Mouse (Mus musculus): ENCODE results near the gene Gm11634. TPM values are rescaled to one million over a fixed set of nuclear protein-coding genes. Genes with fewer than 3 reads are reported as not detected.

Gene Gm11634
- total RNA-seq, 1 experiment = not detected

DNA sequence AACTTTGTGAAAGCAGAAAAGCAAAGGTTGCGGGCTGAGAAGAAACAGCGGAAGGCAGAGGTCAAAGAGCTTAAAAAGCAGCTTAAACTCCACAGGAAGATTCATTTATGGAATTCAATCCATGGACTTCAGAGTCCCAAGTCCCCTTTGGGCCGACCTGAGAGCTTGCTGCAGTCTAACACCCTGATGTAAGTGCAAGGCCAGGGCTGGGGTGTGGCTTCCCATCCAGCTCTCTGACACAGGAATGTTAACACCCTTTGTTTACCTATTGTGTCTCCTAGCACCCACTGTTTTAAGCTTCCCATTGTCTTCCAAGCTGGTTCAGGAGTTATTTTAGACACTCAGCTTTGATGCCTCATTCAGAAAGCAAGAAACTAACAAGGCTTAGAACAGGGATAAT, 30.6 kb downstream of the Gm11634 start:
- H3K27ac ChIP-seq (ENCODE audit: insufficient read depth, low read depth, low read length, poor library complexity, severe bottlenecking) = no peak overlapping the region; the same call in 1 of the 2 replicates
- in situ Hi-C loops (cut with MboI; ENCODE audit: low sequenced_read_pairs in 2 of 2, unreplicated experiment in 2 of 2) = no loop called here
- H3K9me3 ChIP-seq (ENCODE audit: control insufficient read depth, insufficient read depth, low read depth, low read length) = no peaks in the 10 kb centered on the region
- no peak overlapping the region for H3K9ac ChIP-seq (ENCODE audit: insufficient read depth, low read depth, low read length, poor library complexity, severe bottlenecking)
- H3K4me3 ChIP-seq (ENCODE audit: insufficient read depth in 1 of 2, low read depth in 1 of 2, low read length in 2 of 2, poor library complexity in 1 of 2, severe bottlenecking in 1 of 2) = no peak overlapping the region
- H3K36me3 ChIP-seq (ENCODE audit: control insufficient read depth, insufficient read depth, low read length, poor library complexity, severe bottlenecking) = peaks cover 55% of the 10 kb centered on the region
- peaks cover 2 to 3% of the 10 kb centered on the region in 2 experiments; a peak in 2 of 4 replicates for H3K4me1 ChIP-seq (ENCODE audit: control insufficient read depth in 2 of 2, insufficient read depth in 2 of 2, low read length in 2 of 2, poor library complexity in 1 of 2)
- TF ChIP-seq ZC3H11A (IDR thresholded peaks at IDR 0.05; ENCODE audit: borderline replicate concordance, low read depth, low read length) (no peak), HCFC1 (IDR thresholded peaks at IDR 0.05; ENCODE audit: borderline replicate concordance, insufficient read depth, low read length) (no peak), MAFK (IDR thresholded peaks at IDR 0.05; ENCODE audit: insufficient read depth, low read depth, low read length) (no peak), ZNF384 (IDR thresholded peaks at IDR 0.05; ENCODE audit: low read depth, low read length) (no peak), CHD2 (IDR thresholded peaks at IDR 0.05; ENCODE audit: low read depth, low read length) (no peak)
- DNase-seq (ENCODE audit: low read depth, low spot score) = peak; percentile 60

DNA sequence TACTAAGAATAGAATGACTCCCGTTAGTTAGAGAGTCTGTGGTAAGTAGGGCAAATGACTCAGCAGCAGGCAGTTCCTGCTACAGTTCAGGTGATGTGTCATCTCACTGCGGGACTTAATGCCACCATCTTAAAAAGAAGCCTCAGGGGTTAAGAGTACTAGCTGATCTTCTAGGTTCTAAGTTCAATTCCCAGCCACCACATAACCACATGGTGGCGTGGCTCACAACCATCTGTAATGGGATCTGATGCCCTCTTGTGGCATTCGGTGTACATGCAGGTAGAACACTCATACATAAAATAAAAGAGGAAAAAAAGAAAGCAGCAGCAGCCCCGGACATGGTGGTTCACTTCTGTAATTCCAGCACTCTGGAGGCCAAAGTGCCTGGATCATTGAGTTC, 36.7 kb downstream of the Gm11634 start:
- peak; percentile 75 for DNase-seq (ENCODE audit: low read depth, low spot score)
- peaks cover 25% of the 10 kb centered on the region for H3K36me3 ChIP-seq (ENCODE audit: control insufficient read depth, insufficient read depth, low read length, poor library complexity, severe bottlenecking)
- H3K9me3 ChIP-seq (ENCODE audit: control insufficient read depth, insufficient read depth, low read depth, low read length) = no peaks in the 10 kb centered on the region
- no peak overlapping the region for H3K9ac ChIP-seq (ENCODE audit: insufficient read depth, low read depth, low read length, poor library complexity, severe bottlenecking)
- no peak overlapping the region for H3K27ac ChIP-seq (ENCODE audit: insufficient read depth, low read depth, low read length, poor library complexity, severe bottlenecking)
- H3K4me3 ChIP-seq (ENCODE audit: insufficient read depth in 1 of 2, low read depth in 1 of 2, low read length in 2 of 2, poor library complexity in 1 of 2, severe bottlenecking in 1 of 2) = no peak overlapping the region
- TF ChIP-seq ZNF384 (IDR thresholded peaks at IDR 0.05; ENCODE audit: low read depth, low read length) = peak; percentile 73; the same call in 1 of the 2 replicates
- peak; percentile 55; the same call in 1 of the 2 replicates for TF ChIP-seq HCFC1 (IDR thresholded peaks at IDR 0.05; ENCODE audit: borderline replicate concordance, insufficient read depth, low read length)
- no peak for TF ChIP-seq ZC3H11A (IDR thresholded peaks at IDR 0.05; ENCODE audit: borderline replicate concordance, low read depth, low read length)
- in situ Hi-C loops (cut with MboI; ENCODE audit: low sequenced_read_pairs in 2 of 2, unreplicated experiment in 2 of 2) = no loop called here
- H3K4me1 ChIP-seq (ENCODE audit: control insufficient read depth in 2 of 2, insufficient read depth in 2 of 2, low read length in 2 of 2, poor library complexity in 1 of 2) = no peaks in the 10 kb centered on the region

DNA sequence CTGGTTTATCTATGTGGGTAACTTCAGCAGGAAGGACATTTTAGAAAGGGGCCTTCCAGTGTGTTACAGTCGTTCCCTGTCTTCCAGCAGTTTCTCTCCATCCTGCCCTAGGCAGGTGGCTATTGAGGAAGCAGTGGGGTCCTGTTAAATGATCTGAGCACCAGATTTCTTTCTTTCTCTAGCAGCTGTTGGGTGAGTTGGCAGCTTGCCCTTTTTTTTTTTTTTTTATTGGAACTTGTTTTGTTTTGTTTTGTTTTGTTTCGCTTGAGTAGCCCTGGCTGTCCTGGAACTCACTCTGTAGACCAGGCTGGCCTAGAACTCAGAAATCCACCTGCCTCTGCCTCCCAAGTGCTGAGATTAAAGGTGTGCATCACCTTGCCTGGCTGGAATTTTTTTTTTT, 42.1 kb downstream of the Gm11634 start:
- H3K9ac ChIP-seq (ENCODE audit: insufficient read depth, low read depth, low read length, poor library complexity, severe bottlenecking) = no peak overlapping the region
- H3K9me3 ChIP-seq (ENCODE audit: control insufficient read depth, insufficient read depth, low read depth, low read length) = no peaks in the 10 kb centered on the region
- no peak overlapping the region for H3K4me3 ChIP-seq (ENCODE audit: insufficient read depth in 1 of 2, low read depth in 1 of 2, low read length in 2 of 2, poor library complexity in 1 of 2, severe bottlenecking in 1 of 2)
- in situ Hi-C loops (cut with MboI; ENCODE audit: low sequenced_read_pairs in 2 of 2, unreplicated experiment in 2 of 2) = no loop called here
- no peak overlapping the region for H3K27ac ChIP-seq (ENCODE audit: insufficient read depth, low read depth, low read length, poor library complexity, severe bottlenecking)
- TF ChIP-seq ZNF384 (IDR thresholded peaks at IDR 0.05; ENCODE audit: low read depth, low read length) = no peak
- TF ChIP-seq ZC3H11A (IDR thresholded peaks at IDR 0.05; ENCODE audit: borderline replicate concordance, low read depth, low read length) = no peak
- no peak for TF ChIP-seq HCFC1 (IDR thresholded peaks at IDR 0.05; ENCODE audit: borderline replicate concordance, insufficient read depth, low read length)
- no peak for TF ChIP-seq CHD2 (IDR thresholded peaks at IDR 0.05; ENCODE audit: low read depth, low read length)
- TF ChIP-seq MAFK (IDR thresholded peaks at IDR 0.05; ENCODE audit: insufficient read depth, low read depth, low read length) = no peak
- H3K4me1 ChIP-seq (ENCODE audit: control insufficient read depth in 2 of 2, insufficient read depth in 2 of 2, low read length in 2 of 2, poor library complexity in 1 of 2) = no peaks in the 10 kb centered on the region; a peak in 1 of 4 replicates
- no peak for DNase-seq (ENCODE audit: low read depth, low spot score)
- H3K36me3 ChIP-seq (ENCODE audit: control insufficient read depth, insufficient read depth, low read length, poor library complexity, severe bottlenecking) = peaks cover 10% of the 10 kb centered on the region

DNA sequence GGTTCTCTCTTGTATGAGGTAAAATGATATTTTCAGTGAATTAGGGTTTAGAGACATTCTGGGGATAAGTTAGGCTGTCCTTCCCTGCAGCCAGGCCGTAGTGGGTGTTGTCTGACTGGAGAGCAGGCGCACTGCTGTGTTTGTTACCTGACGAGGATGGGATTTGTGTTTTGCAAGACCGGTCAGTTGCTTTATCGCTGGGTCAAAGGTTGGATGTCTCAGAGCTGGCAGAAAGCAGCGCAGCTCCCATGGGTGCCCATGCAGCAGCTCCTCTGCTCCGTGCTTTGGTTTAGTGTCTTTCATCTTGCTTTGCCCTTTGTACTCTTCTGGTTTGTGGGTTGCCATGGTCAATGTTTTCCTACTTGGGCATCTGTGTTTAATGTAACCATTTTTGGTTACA, 42.5 kb downstream of the Gm11634 start:
- no peaks in the 10 kb centered on the region for H3K9me3 ChIP-seq (ENCODE audit: control insufficient read depth, insufficient read depth, low read depth, low read length)
- H3K4me3 ChIP-seq (ENCODE audit: insufficient read depth in 1 of 2, low read depth in 1 of 2, low read length in 2 of 2, poor library complexity in 1 of 2, severe bottlenecking in 1 of 2) = no peak overlapping the region
- no peaks in the 10 kb centered on the region; a peak in 1 of 4 replicates for H3K4me1 ChIP-seq (ENCODE audit: control insufficient read depth in 2 of 2, insufficient read depth in 2 of 2, low read length in 2 of 2, poor library complexity in 1 of 2)
- peaks cover 10% of the 10 kb centered on the region for H3K36me3 ChIP-seq (ENCODE audit: control insufficient read depth, insufficient read depth, low read length, poor library complexity, severe bottlenecking)
- H3K27ac ChIP-seq (ENCODE audit: insufficient read depth, low read depth, low read length, poor library complexity, severe bottlenecking) = no peak overlapping the region
- no peak for TF ChIP-seq MAFK (IDR thresholded peaks at IDR 0.05; ENCODE audit: insufficient read depth, low read depth, low read length)
- no peak for TF ChIP-seq ZNF384 (IDR thresholded peaks at IDR 0.05; ENCODE audit: low read depth, low read length)
- TF ChIP-seq HCFC1 (IDR thresholded peaks at IDR 0.05; ENCODE audit: borderline replicate concordance, insufficient read depth, low read length) = no peak
- no peak for TF ChIP-seq CHD2 (IDR thresholded peaks at IDR 0.05; ENCODE audit: low read depth, low read length)
- no peak for TF ChIP-seq ZC3H11A (IDR thresholded peaks at IDR 0.05; ENCODE audit: borderline replicate concordance, low read depth, low read length)
- H3K9ac ChIP-seq (ENCODE audit: insufficient read depth, low read depth, low read length, poor library complexity, severe bottlenecking) = no peak overlapping the region
- DNase-seq (ENCODE audit: low read depth, low spot score) = no peak
- in situ Hi-C loops (cut with MboI; ENCODE audit: low sequenced_read_pairs in 2 of 2, unreplicated experiment in 2 of 2) = no loop called here

Measured in ES-E14 (cell line).